Mouse (Mus musculus) cortical plate, adult 2 months (tissue): ENCODE measurements around the gene Ror1.

Experiments used
- CTCF ChIP-seq: fragments of 200-500 bp; IDR thresholded peaks from 2 replicates; pipeline ENCODE4 v1.5.1; 2011; ENCODE audit warnings: mild to moderate bottlenecking, control low read depth, low read length; ENCODE audit not compliant: insufficient read depth; ENCODE audit errors: extremely low read depth
- POLR2A ChIP-seq: fragments of 200-500 bp; IDR thresholded peaks from 2 replicates; pipeline ENCODE4 v1.6.1; 2011; ENCODE audit warnings: mild to moderate bottlenecking, low read length, control low read depth; ENCODE audit not compliant: insufficient read depth; ENCODE audit errors: extremely low read depth

DNA sequence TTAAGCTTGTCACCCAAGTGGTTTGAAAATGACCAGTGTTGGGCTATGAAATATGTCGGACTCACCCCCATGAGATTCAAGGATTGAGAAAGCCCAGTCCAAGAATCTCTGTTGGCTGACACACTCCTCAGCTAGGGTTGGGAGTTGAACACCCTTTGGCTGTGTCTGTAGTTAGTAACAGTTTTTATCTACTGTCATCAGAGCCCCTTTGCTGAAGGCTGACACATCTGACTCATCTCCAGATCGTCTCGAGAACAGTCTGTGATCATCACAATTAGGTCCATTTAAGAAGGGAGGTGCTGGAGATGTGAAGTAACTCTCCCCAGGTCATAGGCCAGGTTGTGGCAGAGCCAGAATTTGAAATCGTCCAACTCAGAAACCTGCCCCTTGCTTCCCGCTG, 203.0 kb downstream of the Ror1 start:
- TF ChIP-seq CTCF (no peak), POLR2A (no peak)
